Mouse (Mus musculus): ENCODE results near the gene A930004D18Rik. TPM values are rescaled to one million over a fixed set of nuclear protein-coding genes. Genes with fewer than 3 reads are reported as not detected.

A930004D18Rik gene
- total RNA-seq (2015; ENCODE audit: low replicate concordance) (not detected in 2 replicates), total RNA-seq (2017; ENCODE audit: low replicate concordance) (not detected in 2 replicates)

GRCm38 (mm10) chr2:18037491-18037890 is at the start of gene A930004D18Rik:
Gene A930004D18Rik, minus strand, starts transcription at chr2:18037737.
- ATAC-seq (replicated peaks; ENCODE audit: low FRiP score, poor library complexity, severe bottlenecking) = no peak

GRCm38 (mm10) chr2:18080182-18080860 is 42.8 kb upstream of the A930004D18Rik start:
- no peak for ATAC-seq (replicated peaks; ENCODE audit: low FRiP score, poor library complexity, severe bottlenecking)

- ATAC-seq (replicated peaks; ENCODE audit: low FRiP score, poor library complexity, severe bottlenecking) = no peak
Observed at GRCm38 (mm10) chr2:18071947-18072346, 34.4 kb upstream of the A930004D18Rik start.

- ATAC-seq (replicated peaks; ENCODE audit: low FRiP score, poor library complexity, severe bottlenecking) = no peak
Observed at GRCm38 (mm10) chr2:18068071-18068796, 30.7 kb upstream of the A930004D18Rik start.

DNA sequence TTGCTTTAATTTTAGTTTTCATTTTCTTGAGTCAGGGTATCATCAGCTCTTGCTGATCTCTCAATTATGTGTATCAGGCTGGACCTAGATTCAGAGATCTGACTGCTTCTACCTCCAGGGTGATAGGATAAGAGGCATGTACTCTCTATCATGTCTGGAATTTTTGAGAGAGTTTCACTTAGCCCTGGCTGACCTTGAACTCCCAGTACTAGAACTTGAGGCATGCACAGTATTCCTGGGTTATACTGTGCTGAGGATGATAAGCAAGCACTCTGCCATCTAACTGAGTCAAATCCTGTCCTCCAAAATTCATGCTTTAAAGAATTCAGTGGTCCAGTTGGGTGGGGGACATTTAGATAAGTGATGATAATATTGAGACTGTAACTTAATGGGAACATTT is 28.9 kb upstream of the A930004D18Rik start:
- ATAC-seq (replicated peaks; ENCODE audit: low FRiP score, poor library complexity, severe bottlenecking) = no peak

- ATAC-seq (replicated peaks; ENCODE audit: low FRiP score, poor library complexity, severe bottlenecking) = peak; percentile 10
Observed at GRCm38 (mm10) chr2:18065708-18066030, 28.1 kb upstream of the A930004D18Rik start.

DNA sequence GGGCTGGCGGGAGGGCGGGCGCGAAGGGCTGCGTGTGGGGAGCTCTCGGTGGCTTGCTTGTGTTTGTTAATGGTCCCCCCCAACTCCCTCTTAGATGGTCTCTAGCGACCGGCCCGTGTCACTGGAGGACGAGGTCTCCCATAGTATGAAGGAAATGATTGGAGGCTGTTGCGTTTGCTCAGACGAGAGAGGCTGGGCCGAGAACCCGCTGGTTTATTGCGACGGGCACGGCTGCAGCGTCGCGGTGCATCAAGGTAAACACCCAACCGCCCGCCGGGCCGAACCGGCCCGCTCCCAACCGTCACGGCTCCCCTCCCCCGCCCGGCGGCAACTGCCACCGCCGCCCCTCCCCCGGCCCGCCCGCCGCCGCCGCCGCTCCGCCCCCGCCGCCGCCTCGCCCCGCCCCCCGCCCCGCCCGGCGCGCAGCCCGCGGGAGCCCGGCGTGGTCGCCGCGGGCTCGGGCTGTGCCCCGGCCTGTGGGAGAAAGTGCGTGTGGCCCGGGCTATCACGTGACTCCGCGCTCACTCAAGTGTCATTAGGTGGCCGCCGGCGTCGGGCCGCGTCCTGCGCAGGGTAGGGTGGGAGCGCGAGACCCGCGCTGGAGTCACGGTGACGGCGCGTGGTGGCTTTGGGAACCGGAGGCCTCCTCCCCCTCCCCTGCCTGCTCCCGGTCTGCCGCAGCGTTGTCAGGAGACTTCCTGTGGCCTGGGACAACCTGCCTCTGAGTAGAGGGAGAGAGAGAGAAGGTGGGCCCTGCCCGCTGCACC is 27.6 kb upstream of the A930004D18Rik start:
- peak; percentile 65 for ATAC-seq (replicated peaks; ENCODE audit: low FRiP score, poor library complexity, severe bottlenecking)

- ATAC-seq (replicated peaks; ENCODE audit: low FRiP score, poor library complexity, severe bottlenecking) = peak; percentile 84
Observed at GRCm38 (mm10) chr2:18064356-18064858, 26.9 kb upstream of the A930004D18Rik start.

DNA sequence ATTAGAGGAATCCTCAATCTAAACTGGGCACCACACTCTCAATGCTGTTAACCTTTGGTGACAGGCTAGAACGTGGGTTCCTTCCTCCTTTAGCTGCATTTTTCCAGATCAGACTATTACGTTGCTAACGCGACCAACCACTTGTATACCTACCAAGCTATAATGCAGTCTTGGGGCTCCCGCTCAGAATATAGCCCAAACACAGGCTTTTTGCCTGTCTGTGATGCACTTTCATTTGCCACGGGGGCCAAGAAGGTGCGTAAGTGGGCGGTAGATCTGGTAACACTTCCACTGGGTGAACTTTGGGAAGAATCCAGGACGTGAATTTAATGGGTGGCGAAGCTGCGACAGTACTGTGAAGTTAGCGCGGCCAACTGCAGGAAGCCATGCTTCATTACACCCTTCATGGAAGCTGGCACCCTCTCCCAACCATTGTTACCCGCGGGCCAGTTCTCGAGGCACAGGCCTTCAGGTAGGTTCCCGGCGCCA is 26.3 kb upstream of the A930004D18Rik start:
- ATAC-seq (replicated peaks; ENCODE audit: low FRiP score, poor library complexity, severe bottlenecking) = peak; percentile 56

DNA sequence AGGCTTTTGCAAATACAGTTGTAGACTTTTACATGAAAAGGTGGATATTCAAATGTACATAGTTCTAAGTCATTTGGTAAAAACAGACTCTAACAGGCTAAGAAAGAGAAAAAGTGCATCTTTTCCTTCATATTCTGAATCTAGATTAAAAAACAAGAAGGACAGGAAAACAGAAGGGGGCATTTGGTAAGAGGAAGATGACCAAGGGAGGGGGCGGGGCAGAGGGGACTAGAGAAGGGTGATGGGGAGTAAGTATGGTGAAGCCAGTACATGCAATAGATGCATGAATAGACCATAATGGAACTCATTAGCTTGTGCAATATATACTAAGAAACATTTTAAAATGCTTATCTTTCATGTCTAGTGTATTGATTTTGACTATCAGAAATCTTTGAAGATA is 22.9 kb upstream of the A930004D18Rik start:
- ATAC-seq (replicated peaks; ENCODE audit: low FRiP score, poor library complexity, severe bottlenecking) = no peak

DNA sequence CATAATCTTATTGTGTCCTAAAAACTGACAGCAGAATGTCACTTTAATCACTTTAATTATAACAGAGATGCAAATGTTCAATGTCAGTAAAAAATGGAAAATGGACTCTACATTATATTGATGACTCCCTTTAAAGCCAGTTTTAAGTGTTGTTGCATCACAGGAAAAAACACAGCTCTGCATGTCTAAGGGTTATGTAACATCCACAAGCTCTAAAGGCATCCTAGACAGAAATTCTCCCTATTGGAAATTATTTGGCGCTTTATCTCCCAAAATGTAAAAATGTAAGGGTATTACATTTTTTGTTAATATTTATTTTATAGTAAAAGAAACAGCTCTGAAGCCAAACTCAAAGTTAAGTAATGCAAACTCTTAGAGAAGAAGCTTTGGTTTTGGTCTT is 22.4 kb upstream of the A930004D18Rik start:
- ATAC-seq (replicated peaks; ENCODE audit: low FRiP score, poor library complexity, severe bottlenecking) = no peak

GRCm38 (mm10) chr2:18059063-18059462 is 21.5 kb upstream of the A930004D18Rik start:
- ATAC-seq (replicated peaks; ENCODE audit: low FRiP score, poor library complexity, severe bottlenecking) = no peak

GRCm38 (mm10) chr2:18058146-18058708 is 20.7 kb upstream of the A930004D18Rik start:
- no peak for ATAC-seq (replicated peaks; ENCODE audit: low FRiP score, poor library complexity, severe bottlenecking)

GRCm38 (mm10) chr2:18057336-18058145 is 20.0 kb upstream of the A930004D18Rik start:
- ATAC-seq (replicated peaks; ENCODE audit: low FRiP score, poor library complexity, severe bottlenecking) = peak; percentile 77

DNA sequence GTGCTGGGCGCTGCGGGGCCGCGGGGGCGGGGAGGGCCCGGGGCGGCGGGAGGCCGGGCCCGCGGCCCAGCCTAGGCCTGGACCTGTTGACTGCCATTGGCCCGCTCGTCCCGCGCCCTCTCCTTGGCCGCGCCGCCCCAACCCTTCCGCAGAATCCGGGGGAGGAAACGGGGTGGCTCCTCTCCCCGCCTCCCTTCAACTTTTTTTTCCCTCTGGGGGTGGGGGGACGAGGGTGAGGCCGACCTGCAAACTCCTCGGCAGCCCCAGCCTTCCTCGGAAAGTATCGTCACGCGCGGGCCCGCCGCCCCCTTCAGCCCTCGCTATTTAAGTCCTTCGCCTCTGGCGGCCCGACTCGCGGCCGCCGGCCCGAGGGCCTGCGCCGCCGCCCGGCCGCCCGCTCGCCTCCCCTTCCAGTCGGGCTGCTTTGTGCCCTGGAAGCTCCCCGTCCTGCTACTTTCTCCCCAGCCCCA is 19.3 kb upstream of the A930004D18Rik start:
- ATAC-seq (replicated peaks; ENCODE audit: low FRiP score, poor library complexity, severe bottlenecking) = peak; percentile 74

DNA sequence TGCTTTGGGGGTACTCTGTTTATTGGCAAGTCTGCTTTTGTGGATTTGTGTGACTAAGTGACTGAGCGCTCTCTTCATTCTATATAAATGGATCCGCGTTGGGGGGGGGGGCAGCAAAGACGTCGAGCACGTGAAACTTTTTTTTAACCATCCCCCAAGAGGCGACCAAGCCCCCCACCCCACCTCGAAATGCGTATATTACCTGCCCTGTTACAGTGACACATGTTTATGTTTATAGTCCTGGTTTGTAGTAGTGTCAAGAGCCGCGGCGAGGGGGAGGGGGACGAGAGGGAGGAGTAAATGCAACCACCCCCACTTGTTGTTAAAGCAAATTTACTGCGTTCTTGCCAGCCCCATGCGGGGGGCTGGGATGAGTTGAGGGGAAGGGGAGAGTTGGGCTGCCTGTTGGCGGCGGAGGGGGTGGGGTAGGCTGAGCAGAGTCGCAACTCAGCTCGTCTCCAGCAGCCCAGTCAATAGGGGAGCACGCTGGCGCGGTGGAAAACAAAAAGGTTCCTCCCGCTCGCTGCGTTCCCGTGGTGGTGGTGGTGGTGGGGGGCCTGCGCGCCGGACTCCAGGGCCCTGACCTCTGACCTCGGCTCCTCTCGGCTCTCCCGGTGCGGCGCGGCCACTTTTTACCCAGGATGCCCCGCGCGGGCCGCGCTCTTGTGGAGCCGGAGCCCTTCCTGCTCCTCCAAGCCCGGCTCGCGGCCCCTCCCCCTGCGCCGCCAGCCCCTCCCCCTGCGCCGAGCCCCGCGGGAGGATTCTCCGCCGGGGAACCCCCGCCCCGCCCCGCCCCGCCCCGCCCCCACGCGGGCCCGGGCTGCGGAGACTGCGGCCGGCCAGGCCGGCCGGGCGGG is 18.6 kb upstream of the A930004D18Rik start:
- ATAC-seq (replicated peaks; ENCODE audit: low FRiP score, poor library complexity, severe bottlenecking) = peak; percentile 86

- ATAC-seq (replicated peaks; ENCODE audit: low FRiP score, poor library complexity, severe bottlenecking) = no peak
Observed at GRCm38 (mm10) chr2:18055016-18055928, 17.7 kb upstream of the A930004D18Rik start, which contains the start of gene Mllt10. Gene Mllt10, plus strand, starts transcription at chr2:18055237.
